In the genomic region with DNA sequence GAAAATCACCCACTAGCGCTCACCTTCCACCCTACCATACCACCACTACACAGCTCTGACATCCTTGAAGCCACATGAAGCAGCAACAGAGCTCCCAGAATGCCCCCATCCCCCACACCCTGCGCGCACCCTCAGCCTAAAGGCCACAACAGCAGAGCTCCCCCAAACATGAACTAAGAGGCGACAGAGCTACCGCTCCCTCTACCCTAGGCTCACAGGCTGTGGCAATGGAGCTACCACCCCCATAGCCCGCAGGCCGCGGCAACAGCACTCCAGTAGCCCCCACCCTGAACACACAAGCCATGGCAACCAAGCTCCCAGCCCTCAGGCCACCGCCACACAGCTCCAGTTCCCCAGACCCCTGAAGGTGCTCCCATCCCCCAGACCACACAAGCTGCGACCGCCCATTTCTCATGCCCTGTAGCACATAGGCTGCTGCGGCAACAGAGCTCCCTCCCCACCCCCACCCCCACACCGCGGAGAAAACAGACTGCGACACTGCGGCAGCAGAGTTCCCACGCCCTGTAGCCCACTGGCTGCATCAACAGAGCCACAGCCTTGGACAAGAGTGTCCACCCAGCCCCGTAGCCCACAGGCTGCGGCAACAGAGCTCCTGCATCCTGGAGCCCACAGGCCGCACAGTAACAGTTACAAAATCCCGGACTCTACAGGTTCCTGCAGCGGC, we compare ENCODE assay signal across 8 mouse cellular contexts. TPM values are rescaled to one million over a fixed set of nuclear protein-coding genes. Genes with fewer than 3 reads are reported as not detected.
DNase-seq lines count a peak whose midpoint lies in the region; ATAC-seq and TF ChIP-seq lines count a peak whose summit lies in the region.

No protein-coding gene starts in this region.

- H3K9ac ChIP-seq in heart, embryonic 14.5 days (ENCODE audit: low read length) = peak overlapping the region; percentile 72
- peak overlapping the region; percentile 66 for H3K9ac ChIP-seq in liver, adult 2 months (ENCODE audit: low read depth, low read length)
- H3K9ac ChIP-seq in neural tube, embryonic 13.5 days = peak overlapping the region; percentile 79

- 44% methylated on average over 22 of the region's 22 CpGs for WGBS in heart, embryonic 14.5 days
- 47% methylated on average over 22 of the region's 22 CpGs for WGBS in liver, adult 2 months
- WGBS in neural tube, embryonic 13.5 days = 46% methylated on average over 22 of the region's 22 CpGs

- peak overlapping the region; percentile 68 for H3K4me2 ChIP-seq in heart, embryonic 14.5 days (ENCODE audit: low read length)
- H3K4me2 ChIP-seq in neural tube, embryonic 13.5 days = peak overlapping the region; percentile 48

- 0 out of 2 replicates have a peak, but pooled peaks cover 3% of the 10 kb centered on the region for H3K79me2 ChIP-seq in liver, adult 2 months (ENCODE audit: control insufficient read depth, insufficient read depth, low read length)

- H3K36me3 ChIP-seq in heart, embryonic 14.5 days (ENCODE audit: control insufficient read depth, insufficient read depth, low read length) = no peaks in the 10 kb centered on the region
- no peaks in the 10 kb centered on the region for H3K36me3 ChIP-seq in liver, adult 2 months (ENCODE audit: control insufficient read depth, insufficient read depth, low read length)
- no peaks in the 10 kb centered on the region for H3K36me3 ChIP-seq in neural tube, embryonic 13.5 days

- H3K9me3 ChIP-seq in heart, embryonic 14.5 days (ENCODE audit: control insufficient read depth, low read length) = peaks cover 17% of the 10 kb centered on the region
- H3K9me3 ChIP-seq in neural tube, embryonic 13.5 days = peaks cover 27% of the 10 kb centered on the region

- H3K27ac ChIP-seq in heart, embryonic 14.5 days (replicated peaks in 1 of 2; ENCODE audit: control insufficient read depth in 1 of 2, insufficient read depth in 1 of 2, low read depth in 2 of 2, low read length in 2 of 2) = peak overlapping the region; percentile 14 to 39; a peak in 1 of 4 replicates
- H3K27ac ChIP-seq in liver, adult 2 months (replicated peaks; ENCODE audit: insufficient read depth, low read depth, low read length) = no peak overlapping the region
- H3K27ac ChIP-seq in neural tube, embryonic 13.5 days (replicated peaks) = peak overlapping the region; percentile 88

- peak; percentile 11 to 19 for DNase-seq in CD8-positive naive resting alpha-beta T cell, adult 2 months (ENCODE audit: low read depth in 2 of 2, low spot score in 2 of 2)
- peak; percentile 54 for DNase-seq in adipocyte (ENCODE audit: low spot score)
- peak; percentile 65 for DNase-seq in embryo, embryonic 9.5 days (ENCODE audit: extremely low spot score)
- peak; percentile 26 for DNase-seq in kidney, postnatal 10 days
- DNase-seq in liver, adult 2 months (ENCODE audit: extremely low read depth, low read depth, low spot score) = no peak

- TF ChIP-seq CTCF in liver, adult 2 months (IDR thresholded peaks at IDR 0.05; ENCODE audit: low read depth, low read length) = no peak

- peaks cover 2 to 4% of the 10 kb centered on the region in 2 experiments; a peak in 1 of 4 replicates for H3K4me1 ChIP-seq in heart, embryonic 14.5 days (ENCODE audit: control insufficient read depth in 2 of 2, insufficient read depth in 2 of 2, low read length in 2 of 2)
- no peaks in the 10 kb centered on the region for H3K4me1 ChIP-seq in liver, adult 2 months (ENCODE audit: control insufficient read depth, insufficient read depth, low read length)
- H3K4me1 ChIP-seq in neural tube, embryonic 13.5 days (replicated peaks) = no peaks in the 10 kb centered on the region

- no peak for TF ChIP-seq POLR2A in liver, adult 2 months (IDR thresholded peaks at IDR 0.05; ENCODE audit: extremely low read depth, insufficient read depth, low read length)

- peak; percentile 50 for ATAC-seq in heart, embryonic 14.5 days (ENCODE audit: insufficient number of reproducible peaks, insufficient read depth, low FRiP score, low read depth)
- ATAC-seq in neural tube, embryonic 13.5 days (ENCODE audit: low read depth) = peak; percentile 87
- ATAC-seq in megakaryocyte-erythroid progenitor cell, adult 5-6 weeks (replicated peaks; ENCODE audit: low FRiP score, low TSS enrichment, poor library complexity, severe bottlenecking) = no peak

- no peaks in the 10 kb centered on the region for H3K27me3 ChIP-seq in heart, embryonic 14.5 days (ENCODE audit: control insufficient read depth, insufficient read depth, low read length)
- H3K27me3 ChIP-seq in liver, adult 2 months (ENCODE audit: control insufficient read depth, insufficient read depth, low read length) = no peaks in the 10 kb centered on the region
- H3K27me3 ChIP-seq in neural tube, embryonic 13.5 days = no peaks in the 10 kb centered on the region

- peak overlapping the region; percentile 55 to 62 for H3K4me3 ChIP-seq in heart, embryonic 14.5 days (ENCODE audit: control insufficient read depth in 1 of 2, insufficient read depth in 1 of 2, low read depth in 1 of 2, low read length in 2 of 2)
- H3K4me3 ChIP-seq in liver, adult 2 months (ENCODE audit: insufficient read depth, low read depth, low read length) = peak overlapping the region; percentile 98
- peak overlapping the region; percentile 63 for H3K4me3 ChIP-seq in neural tube, embryonic 13.5 days

RNA-seq across cellular contexts. Expression of a gene that starts 0.8 kb away (rescaled TPM):
- 38.0 and 38.8 TPM in 2 replicates for polyA plus RNA-seq in heart, embryonic 14.5 days (2014; fragmentation: Nextera tagmentation; extraction: Ambion mirVana)
- total RNA-seq in liver, adult 2 months (2014; rRNA removed) = not detected in 2 replicates
- not detected in 2 replicates for polyA plus RNA-seq in liver, adult 2 months (2012; rRNA removed)
- 472 and 565 TPM in 2 replicates for polyA plus RNA-seq in neural tube, embryonic 13.5 days (2015; fragmentation: Nextera tagmentation; extraction: Ambion mirVana)
- not detected in 2 replicates for total RNA-seq in megakaryocyte-erythroid progenitor cell, adult 5-6 weeks (2014; fragmentation: Nextera tagmentation)
- not detected in 2 replicates for total RNA-seq in megakaryocyte-erythroid progenitor cell, adult 5-6 weeks (2017)

RNA-seq across cellular contexts. Expression of a gene that starts 0.8 kb away (rescaled TPM):
- polyA plus RNA-seq in heart, embryonic 14.5 days (2014; fragmentation: Nextera tagmentation; extraction: Ambion mirVana) = 0.27 and 0.55 TPM in 2 replicates
- total RNA-seq in liver, adult 2 months (2014; rRNA removed) = 1.7 and 2.5 TPM in 2 replicates
- polyA plus RNA-seq in liver, adult 2 months (2012; rRNA removed) = 0.38 and 0.45 TPM in 2 replicates
- 2.6 and 3.2 TPM in 2 replicates for polyA plus RNA-seq in neural tube, embryonic 13.5 days (2015; fragmentation: Nextera tagmentation; extraction: Ambion mirVana)
- total RNA-seq in megakaryocyte-erythroid progenitor cell, adult 5-6 weeks (2014; fragmentation: Nextera tagmentation) = 0.74 TPM in 1 of 2 replicates, not detected in the other
- not detected in 2 replicates for total RNA-seq in megakaryocyte-erythroid progenitor cell, adult 5-6 weeks (2017)

Comparison
In these comparisons a context has a peak if more than half of its experiments do, and no peak if none do; other contexts are left out.
1. RNA of a gene that starts 0.8 kb away (polyA plus RNA-seq): 472 to 565 TPM in neural tube, embryonic 13.5 days and 38.0 to 38.8 TPM in heart, embryonic 14.5 days; not detected in liver, adult 2 months; every median in the first group is over 10 times any median in the second.
2. Peak in every context shown above with its lines, with median percentiles within 50 percentile points of each other: H3K4me3 ChIP-seq and H3K9ac ChIP-seq.